Mouse (Mus musculus): ENCODE measurements around the gene Rasgrp2. TPM values are rescaled to one million over a fixed set of nuclear protein-coding genes. Genes with fewer than 3 reads are reported as not detected.

Rasgrp2 gene
- total and polyA plus RNA-seq, 2 experiments from 2014 or later, result 150 to 170 TPM

- Histone ChIP-seq H3K36me3 (ENCODE audit: insufficient read depth) (no peaks in the 10 kb centered on the region), H3K9me3 (ENCODE audit: low read length) (no peaks in the 10 kb centered on the region), H3K27me3 (ENCODE audit: insufficient read depth, low read length) (no peaks in the 10 kb centered on the region), H3K4me1 (ENCODE audit: insufficient read depth) (no peaks in the 10 kb centered on the region), H3K4me3 (ENCODE audit: low read depth, low read length) (no peak overlapping the region), H3K4me2 (ENCODE audit: low read depth) (no peak overlapping the region), H3K9ac (no peak overlapping the region), H3K27ac (ENCODE audit: low read depth, low read length) (no peak overlapping the region)
- no peak for TF ChIP-seq CTCF (IDR thresholded peaks at IDR 0.05; ENCODE audit: low read depth)
- DNase-seq (no peak), ATAC-seq (no peak)
- WGBS, result 59% methylated on average over 9 of the region's 9 CpGs
These were observed 12.9 kb upstream of the Rasgrp2 start for GRCm38 (mm10) chr19:6386234-6386633.

DNA sequence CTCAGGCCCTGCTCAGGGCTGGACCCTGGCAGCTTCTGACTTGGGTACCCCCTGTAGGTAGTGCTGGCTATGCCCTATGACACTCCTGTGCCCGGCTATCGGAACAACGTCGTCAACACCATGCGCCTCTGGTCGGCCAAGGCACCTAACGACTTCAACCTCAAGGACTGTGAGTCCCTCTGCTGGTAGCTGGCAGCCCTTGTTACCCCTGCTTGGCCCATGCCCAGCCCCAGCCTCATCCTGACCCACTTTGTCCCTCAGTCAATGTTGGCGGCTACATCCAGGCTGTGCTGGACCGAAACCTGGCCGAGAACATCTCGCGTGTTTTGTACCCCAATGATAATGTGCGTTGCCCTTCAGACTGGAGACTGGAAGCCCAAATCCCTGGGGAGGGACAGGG is 11.1 kb upstream of the Rasgrp2 start:
- no peak overlapping the region for H3K4me3 ChIP-seq (ENCODE audit: low read depth, low read length)
- 80% methylated on average over 13 of the region's 13 CpGs for WGBS
- DNase-seq (no peak), ATAC-seq (no peak)
- H3K36me3 ChIP-seq (ENCODE audit: insufficient read depth), result no peaks in the 10 kb centered on the region
- H3K27me3 ChIP-seq (ENCODE audit: insufficient read depth, low read length), result no peaks in the 10 kb centered on the region
- no peak overlapping the region for H3K4me2 ChIP-seq (ENCODE audit: low read depth)
- H3K27ac ChIP-seq (ENCODE audit: low read depth, low read length), result no peak overlapping the region
- H3K4me1 ChIP-seq (ENCODE audit: insufficient read depth), result no peaks in the 10 kb centered on the region
- no peaks in the 10 kb centered on the region for H3K9me3 ChIP-seq (ENCODE audit: low read length)
- H3K9ac ChIP-seq, result no peak overlapping the region
- TF ChIP-seq CTCF (IDR thresholded peaks at IDR 0.05; ENCODE audit: low read depth), result 0 out of 2 replicates have a peak, but pooled peaks have one; percentile 18

DNA sequence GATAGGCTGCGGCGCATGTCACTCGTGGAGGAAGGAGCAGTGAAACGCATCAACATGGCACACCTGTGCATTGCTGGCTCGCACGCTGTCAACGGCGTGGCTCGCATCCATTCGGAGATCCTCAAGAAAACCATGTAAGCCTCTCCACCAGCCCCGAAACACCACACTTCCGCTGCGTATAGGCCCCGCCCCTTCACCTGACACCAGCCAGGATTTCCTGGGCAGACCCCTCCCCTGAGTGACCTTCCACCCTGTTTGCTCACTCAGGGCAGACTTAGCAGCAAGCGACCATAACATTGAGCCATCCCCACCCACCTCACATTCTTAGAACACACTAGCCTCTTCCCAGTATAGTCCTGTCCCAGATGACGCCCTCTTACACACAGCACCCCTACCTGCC is 9.3 kb upstream of the Rasgrp2 start:
- Histone ChIP-seq H3K27me3 (ENCODE audit: insufficient read depth, low read length) (no peaks in the 10 kb centered on the region), H3K4me1 (ENCODE audit: insufficient read depth) (no peaks in the 10 kb centered on the region), H3K4me3 (ENCODE audit: low read depth, low read length) (peak overlapping the region; percentile 20), H3K36me3 (ENCODE audit: insufficient read depth) (no peaks in the 10 kb centered on the region), H3K27ac (ENCODE audit: low read depth, low read length) (no peak overlapping the region), H3K9ac (peak overlapping the region; percentile 35), H3K9me3 (ENCODE audit: low read length) (no peaks in the 10 kb centered on the region), H3K4me2 (ENCODE audit: low read depth) (peak overlapping the region; percentile 52)
- WGBS, result 7% methylated on average over 16 of the region's 16 CpGs
- DNase-seq (peak; percentile 25), ATAC-seq (peak; percentile 56)
- no peak for TF ChIP-seq CTCF (IDR thresholded peaks at IDR 0.05; ENCODE audit: low read depth)

DNA sequence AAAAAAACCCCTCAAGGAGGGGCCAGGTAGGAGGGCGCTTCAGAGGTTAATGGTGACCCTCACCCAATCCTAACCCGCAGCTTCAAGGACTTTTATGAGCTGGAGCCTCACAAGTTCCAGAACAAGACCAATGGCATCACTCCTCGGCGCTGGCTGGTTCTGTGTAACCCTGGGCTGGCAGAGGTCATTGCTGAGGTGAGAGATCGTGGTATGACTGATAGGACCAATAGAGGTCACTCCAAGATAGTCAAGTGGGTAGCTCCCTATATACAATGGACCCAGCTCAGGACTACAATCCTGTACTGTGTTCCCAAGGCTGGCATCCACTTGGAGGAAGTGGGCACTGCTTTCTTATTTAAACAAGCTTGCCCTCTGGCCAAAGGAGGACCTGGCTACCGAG is 8.9 kb upstream of the Rasgrp2 start:
- no peak overlapping the region for H3K9ac ChIP-seq
- DNase-seq, result no peak
- peak overlapping the region; percentile 52 for H3K4me2 ChIP-seq (ENCODE audit: low read depth)
- H3K9me3 ChIP-seq (ENCODE audit: low read length), result no peaks in the 10 kb centered on the region
- H3K36me3 ChIP-seq (ENCODE audit: insufficient read depth), result no peaks in the 10 kb centered on the region
- WGBS, result 69% methylated on average over 6 of the region's 6 CpGs
- no peaks in the 10 kb centered on the region for H3K27me3 ChIP-seq (ENCODE audit: insufficient read depth, low read length)
- TF ChIP-seq CTCF (IDR thresholded peaks at IDR 0.05; ENCODE audit: low read depth), result no peak
- ATAC-seq, result no peak
- H3K27ac ChIP-seq (ENCODE audit: low read depth, low read length), result no peak overlapping the region
- no peak overlapping the region for H3K4me3 ChIP-seq (ENCODE audit: low read depth, low read length)
- H3K4me1 ChIP-seq (ENCODE audit: insufficient read depth), result no peaks in the 10 kb centered on the region

- no peaks in the 10 kb centered on the region; the same call in 1 of the 2 replicates for H3K4me1 ChIP-seq (ENCODE audit: insufficient read depth)
- no peaks in the 10 kb centered on the region for H3K27me3 ChIP-seq (ENCODE audit: insufficient read depth, low read length)
- H3K27ac ChIP-seq (ENCODE audit: low read depth, low read length), result no peak overlapping the region
- no peak overlapping the region for H3K4me2 ChIP-seq (ENCODE audit: low read depth)
- no peaks in the 10 kb centered on the region for H3K9me3 ChIP-seq (ENCODE audit: low read length)
- H3K4me3 ChIP-seq (ENCODE audit: low read depth, low read length), result no peak overlapping the region
- ATAC-seq, result no peak
- peak; percentile 28 for TF ChIP-seq CTCF (IDR thresholded peaks at IDR 0.05; ENCODE audit: low read depth)
- 95% methylated on average over 14 of the region's 14 CpGs for WGBS
- DNase-seq, result no peak
- no peaks in the 10 kb centered on the region for H3K36me3 ChIP-seq (ENCODE audit: insufficient read depth)
- H3K9ac ChIP-seq, result no peak overlapping the region
These were observed 6.3 kb upstream of the Rasgrp2 start for GRCm38 (mm10) chr19:6392743-6393393.

- no peaks in the 10 kb centered on the region; the same call in 1 of the 2 replicates for H3K4me1 ChIP-seq (ENCODE audit: insufficient read depth)
- no peak for TF ChIP-seq CTCF (IDR thresholded peaks at IDR 0.05; ENCODE audit: low read depth)
- DNase-seq, result no peak
- WGBS, result 92% methylated on average over 16 of the region's 16 CpGs
- H3K27ac ChIP-seq (ENCODE audit: low read depth, low read length), result no peak overlapping the region
- H3K36me3 ChIP-seq (ENCODE audit: insufficient read depth), result no peaks in the 10 kb centered on the region
- H3K4me2 ChIP-seq (ENCODE audit: low read depth), result no peak overlapping the region
- H3K9ac ChIP-seq, result no peak overlapping the region
- no peaks in the 10 kb centered on the region for H3K9me3 ChIP-seq (ENCODE audit: low read length)
- no peaks in the 10 kb centered on the region for H3K27me3 ChIP-seq (ENCODE audit: insufficient read depth, low read length)
- no peak overlapping the region for H3K4me3 ChIP-seq (ENCODE audit: low read depth, low read length)
- ATAC-seq, result no peak
These were observed 5.5 kb upstream of the Rasgrp2 start for GRCm38 (mm10) chr19:6393637-6394036.

GRCm38 (mm10) chr19:6396237-6396636 is 2.9 kb upstream of the Rasgrp2 start:
- Histone ChIP-seq H3K9ac (no peak overlapping the region), H3K27ac (ENCODE audit: low read depth, low read length) (no peak overlapping the region), H3K9me3 (ENCODE audit: low read length) (no peaks in the 10 kb centered on the region), H3K36me3 (ENCODE audit: insufficient read depth) (no peaks in the 10 kb centered on the region), H3K4me3 (ENCODE audit: low read depth, low read length) (no peak overlapping the region), H3K27me3 (ENCODE audit: insufficient read depth, low read length) (no peaks in the 10 kb centered on the region), H3K4me1 (ENCODE audit: insufficient read depth) (peaks cover 4% of the 10 kb centered on the region; the same call in 1 of the 2 replicates), H3K4me2 (ENCODE audit: low read depth) (no peak overlapping the region)
- no peak for TF ChIP-seq CTCF (IDR thresholded peaks at IDR 0.05; ENCODE audit: low read depth)
- WGBS, result 73% methylated on average over 5 of the region's 5 CpGs
- ATAC-seq, result no peak
- DNase-seq, result no peak

Data from forebrain, postnatal 0 days (tissue).